Mouse (Mus musculus): ENCODE data around the gene Xirp1.
"Not testable (repeated sequence)": the region's sequence is repeated elsewhere in the genome, so short reads cannot be mapped to it uniquely, and the experiment has no call there.

Xirp1 gene

DNA sequence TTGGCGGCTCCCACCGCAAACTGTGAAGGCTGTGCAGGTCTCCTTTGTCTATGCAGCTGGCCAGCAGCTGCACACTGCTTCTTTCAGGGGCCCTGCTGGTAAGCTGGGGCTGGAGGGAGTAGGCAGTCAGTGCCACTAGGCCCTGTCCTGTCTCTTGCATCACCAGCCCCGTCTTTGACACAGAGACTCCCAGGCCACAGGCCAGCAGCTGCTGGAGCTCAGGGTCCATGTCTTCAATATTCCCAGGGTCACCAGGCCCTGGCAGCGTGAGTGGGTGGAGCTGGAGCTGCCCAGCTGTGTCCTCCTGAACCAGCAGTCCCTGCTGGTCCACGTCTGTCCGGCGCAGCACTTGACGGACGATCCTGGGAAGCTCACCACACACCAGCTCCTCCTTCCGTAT is 6.4 kb downstream of the Xirp1 start:
- DNase-seq: no peak

DNA sequence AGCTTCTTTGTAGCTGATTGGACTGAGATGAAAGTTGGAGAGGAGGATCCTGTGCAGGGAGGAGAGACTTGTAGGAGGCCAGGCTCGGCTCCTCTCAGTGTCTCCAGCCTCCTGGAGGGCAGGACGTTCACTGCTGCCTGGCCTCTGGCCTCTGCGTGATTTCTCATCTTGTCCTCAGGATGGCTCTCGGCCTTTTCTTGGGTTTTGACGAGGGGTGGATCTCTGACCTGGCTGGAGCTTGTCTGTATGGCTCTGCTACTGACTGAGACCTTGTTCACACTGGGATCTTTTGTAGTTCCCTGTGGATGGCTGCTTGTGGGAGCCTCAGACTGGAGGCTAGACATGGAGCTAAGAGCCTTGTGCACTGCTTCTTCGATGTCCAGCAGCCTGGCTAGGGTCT is 8.6 kb downstream of the Xirp1 start:
- no peak for DNase-seq

DNA sequence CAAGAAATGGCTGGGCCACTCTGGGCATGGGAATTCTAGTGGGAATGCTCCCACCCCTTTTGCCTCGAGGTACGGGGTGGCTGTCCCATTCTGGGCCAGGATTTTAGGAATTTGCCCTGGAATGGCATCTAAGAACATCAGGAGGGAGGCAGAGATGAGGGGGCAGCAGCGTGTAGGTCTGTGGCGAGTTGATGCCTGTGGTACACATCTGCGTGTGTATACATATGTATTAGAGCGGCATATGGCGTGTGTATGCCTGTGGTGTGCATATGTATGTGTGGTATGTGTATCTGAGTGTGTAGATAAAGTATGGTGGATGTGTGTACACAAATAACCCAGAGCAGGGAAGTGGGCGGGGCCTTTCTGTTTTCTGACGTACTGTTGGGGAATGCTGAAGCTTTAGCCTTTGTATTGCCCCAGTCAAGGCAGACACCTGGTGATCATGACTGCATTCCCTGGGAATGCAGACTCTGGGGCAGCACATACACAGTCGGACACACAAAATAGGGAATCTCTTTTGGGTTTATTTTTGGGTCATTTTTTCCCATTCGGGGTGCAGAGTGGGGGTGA is 10.1 kb downstream of the Xirp1 start:
- DNase-seq: no peak

DNA sequence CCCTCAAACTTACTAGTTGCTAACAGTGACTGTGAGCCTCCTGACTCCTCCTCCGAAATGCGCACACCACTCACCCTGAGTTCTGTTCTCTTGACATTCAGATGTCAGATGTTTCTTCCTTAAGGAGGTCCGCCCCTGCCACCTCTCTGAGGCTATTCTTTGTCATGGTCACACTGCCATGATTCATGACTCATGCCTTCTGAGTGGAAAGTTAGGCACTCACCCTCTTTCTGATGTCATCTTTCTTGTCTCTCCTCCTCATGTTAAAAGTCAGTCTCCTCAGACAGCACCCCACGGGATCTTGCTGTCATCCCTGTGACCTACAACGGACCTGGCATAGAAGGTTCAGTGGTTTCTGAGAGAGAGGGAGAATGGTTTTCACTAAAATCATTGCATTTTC is 10.6 kb downstream of the Xirp1 start:
- no peak for DNase-seq

DNA sequence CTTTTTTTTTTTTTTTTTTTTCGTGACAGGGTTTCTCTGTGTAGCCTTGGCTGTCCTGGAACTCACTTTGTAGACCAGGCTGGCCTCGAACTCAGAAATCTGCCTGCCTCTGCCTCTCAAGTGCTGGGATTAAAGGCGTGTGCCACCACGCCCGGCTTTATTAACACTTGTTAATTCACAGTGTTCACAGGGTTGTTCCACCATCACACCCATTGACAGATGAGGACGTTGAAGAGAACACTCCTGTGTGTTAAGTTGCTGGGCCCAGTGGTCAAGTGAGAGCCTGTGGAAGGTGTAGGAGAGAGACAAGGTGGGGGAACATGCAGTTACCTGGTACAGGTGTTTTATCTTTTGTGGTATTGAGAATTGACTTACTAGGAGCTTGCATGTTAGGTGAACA is 11.2 kb downstream of the Xirp1 start:
- DNase-seq: not testable (repeated sequence)

DNA sequence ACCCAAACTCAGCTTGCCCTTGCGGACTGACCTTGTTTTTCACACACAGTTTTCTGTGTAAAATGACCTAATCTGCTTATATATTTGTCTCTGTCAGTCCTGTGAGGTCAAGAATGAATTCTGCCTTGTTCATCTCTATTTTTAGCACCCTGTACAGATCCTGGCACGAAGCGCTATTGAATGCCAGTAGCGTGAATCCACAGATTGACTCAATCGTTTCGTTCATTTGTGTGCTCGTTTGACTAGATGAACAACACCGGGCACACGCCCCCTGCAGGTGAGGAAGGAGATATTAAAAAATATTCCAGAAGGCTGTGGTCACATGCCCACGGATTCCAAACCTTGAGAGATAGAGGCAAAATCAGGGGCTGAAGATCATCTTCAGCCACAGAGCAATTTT is 11.9 kb downstream of the Xirp1 start:
- DNase-seq: peak; percentile 90

DNA sequence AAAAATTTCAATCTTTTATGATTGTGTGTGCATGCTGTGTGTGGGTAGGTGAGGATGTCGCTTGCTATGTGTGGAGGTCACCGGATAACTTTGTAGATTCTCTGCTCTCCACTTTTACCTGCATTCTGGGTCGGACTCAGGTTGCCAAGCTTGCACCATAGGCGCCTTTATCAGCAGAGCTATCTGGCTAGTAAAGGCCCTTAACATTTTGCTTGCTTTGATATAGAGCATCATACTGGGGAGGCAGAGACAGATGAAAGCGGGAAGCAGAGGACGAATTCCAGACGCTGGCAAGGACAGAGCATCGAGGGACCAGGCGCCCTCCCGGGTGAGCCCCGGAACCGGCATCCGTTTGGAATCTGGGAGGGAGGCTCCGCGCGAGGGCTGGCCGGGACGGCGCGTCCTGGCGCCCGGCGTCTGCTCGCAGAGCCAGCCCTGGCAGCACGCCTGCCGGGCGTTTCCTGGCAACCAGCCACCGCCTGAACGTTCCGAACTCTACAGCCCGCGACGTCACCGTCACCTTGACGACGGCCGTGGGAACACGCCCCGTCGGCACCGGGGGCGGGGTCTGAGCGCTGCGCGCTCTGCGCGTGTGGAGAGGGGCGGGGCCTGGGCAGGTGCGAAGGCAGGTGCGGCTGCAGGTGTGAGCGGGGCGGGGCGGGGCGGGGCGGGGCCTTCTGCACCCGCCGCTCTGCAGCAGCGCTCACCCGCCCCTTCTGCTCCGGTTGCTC is 12.5 kb downstream of the Xirp1 start:
- peak; percentile 99 for DNase-seq

DNA sequence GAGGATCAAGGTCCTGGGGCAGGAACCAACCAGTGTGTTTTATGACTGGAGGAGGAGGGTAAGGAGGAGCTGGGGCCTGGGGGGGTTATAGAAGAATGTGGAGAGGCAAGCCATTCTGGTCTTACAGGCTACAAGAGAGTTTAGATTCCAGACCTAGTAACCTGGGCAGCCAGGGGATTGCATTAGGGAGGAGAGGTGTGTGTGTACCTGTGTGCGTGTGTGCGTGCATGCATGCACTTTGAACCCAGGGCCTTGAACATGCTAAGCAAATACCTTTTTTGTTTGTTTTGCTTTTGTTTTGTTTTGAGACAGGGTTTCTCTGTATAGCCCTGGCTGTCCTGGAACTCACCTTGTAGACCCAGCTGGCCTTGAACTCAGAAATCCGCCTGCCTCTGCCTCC is 13.5 kb downstream of the Xirp1 start:
- DNase-seq: no peak

DNA sequence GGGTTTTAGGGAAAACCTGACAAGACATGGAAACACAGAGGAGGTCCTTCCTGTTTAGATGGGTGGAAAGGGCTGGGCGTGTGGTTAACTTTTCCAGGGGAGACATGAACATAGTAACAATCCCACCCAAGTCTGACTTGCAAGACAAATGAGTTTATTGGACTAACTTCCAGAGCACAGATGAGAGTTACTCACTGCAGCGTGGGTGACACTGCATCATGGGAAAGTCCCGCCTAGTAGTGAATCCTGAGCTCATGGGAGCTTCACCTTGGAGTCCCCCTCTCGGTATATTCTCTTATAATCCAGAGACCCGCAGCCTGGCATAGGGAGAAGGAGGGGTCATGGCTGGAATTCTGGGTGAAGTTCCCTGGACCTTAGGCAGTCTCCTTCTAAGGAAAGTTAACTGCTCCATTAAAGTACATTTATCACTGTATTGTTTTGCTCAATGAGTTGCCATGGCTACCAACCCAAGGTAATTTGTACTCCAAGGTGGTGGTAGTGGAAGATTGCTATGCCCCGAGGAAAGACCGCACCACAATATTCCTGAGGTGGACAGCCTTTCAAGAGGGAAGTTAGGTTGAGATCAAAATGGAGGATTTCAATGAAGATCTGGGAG is 14.1 kb downstream of the Xirp1 start:
- DNase-seq: peak; percentile 29

DNA sequence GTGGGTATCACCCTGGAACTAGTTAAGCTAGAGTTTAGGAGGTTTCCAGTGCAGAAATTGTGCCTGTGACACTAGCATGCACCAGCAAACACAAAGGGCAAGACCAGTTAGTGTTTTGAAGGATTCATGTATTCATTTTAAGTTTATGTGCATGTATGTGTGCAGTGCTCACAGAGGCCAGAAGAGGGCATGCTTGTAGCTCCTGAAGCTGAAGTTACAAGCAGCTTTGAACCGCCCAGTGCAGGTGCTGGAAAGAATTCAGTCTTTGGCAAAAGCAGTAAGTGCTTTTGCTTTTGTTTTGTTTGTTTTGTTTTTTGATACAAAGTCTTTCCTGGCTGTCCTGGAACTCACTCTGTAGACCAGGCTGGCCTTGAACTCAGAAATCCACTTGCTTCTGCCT is 15.6 kb downstream of the Xirp1 start:
- DNase-seq: no peak

DNA sequence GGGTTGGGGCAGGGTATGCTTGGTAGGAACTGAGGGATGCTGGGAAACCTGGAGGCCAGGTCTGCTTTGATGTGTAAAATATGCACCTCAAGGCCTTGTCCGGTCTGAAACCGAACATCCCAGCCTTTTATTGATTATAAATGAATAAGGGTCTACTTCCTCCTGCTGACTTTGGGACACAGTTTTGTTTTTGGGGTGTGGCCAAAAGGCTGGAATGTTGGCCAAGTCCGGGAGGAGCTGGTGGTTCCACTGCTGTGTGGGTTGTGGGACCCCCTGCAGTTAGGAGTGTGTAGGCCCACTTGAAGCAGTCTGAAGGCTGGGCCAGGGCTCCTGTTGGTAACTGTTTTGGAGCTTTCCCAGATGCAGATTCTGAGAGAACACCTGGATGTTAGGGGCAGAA is 17.5 kb downstream of the Xirp1 start:
- DNase-seq: no peak

DNA sequence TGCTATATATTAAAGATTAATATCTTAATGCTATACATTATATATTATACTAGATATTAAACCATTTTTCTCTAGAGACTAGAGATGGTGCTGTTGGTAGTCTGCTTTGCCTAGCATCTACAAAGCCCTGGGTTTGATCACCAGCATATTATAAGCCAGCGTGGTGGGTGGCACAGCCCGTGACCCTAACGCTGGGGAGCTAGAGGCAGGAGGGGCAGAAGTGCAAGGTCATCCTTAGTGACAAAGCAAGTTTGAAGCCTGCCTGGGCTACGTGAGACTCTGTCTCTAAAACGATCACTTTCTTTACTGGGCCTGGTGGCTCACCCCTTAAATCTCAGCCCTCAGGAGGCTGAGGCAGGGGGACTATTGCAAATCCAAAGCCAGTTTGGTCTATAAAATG is 20.5 kb downstream of the Xirp1 start:
- no peak for DNase-seq

DNA sequence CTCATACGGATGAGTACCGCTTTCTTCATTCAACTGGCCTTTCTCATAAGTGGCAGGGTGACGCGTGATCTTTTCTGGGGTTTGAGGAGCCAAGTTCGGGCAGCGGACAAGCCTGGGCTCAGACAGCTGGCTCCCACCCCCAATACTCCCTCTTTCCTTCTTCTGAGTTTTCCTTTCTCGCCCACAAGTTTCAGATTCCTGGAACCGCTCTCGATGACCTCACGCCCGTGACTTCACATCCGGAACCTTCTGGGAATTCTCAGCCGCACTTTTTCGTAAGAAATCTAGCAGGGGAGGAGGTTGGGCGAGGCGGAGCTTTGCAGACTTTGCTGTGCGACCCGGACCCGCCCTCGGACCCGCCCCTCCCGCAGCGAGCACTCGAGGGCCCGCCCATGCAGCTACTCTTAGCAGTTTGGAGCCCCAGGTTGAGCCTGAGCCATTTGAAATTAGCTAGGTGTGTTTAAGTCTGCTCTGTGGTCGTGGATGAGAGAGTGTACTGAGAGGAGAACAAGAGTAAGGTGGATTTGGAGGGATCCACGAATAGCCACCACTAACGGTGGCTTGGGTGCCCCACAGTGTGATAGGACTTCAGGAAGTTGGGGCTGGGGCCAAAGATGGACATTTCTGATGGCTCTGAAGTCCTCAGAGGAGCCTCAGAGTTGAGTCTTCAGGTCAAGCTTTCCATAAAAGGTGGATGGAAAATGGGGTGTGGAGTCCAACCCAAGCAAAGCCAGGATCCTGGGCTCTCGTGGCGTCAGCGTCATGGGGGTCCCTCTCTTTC is 21.3 kb downstream of the Xirp1 start:
- DNase-seq: peak; percentile 98

DNA sequence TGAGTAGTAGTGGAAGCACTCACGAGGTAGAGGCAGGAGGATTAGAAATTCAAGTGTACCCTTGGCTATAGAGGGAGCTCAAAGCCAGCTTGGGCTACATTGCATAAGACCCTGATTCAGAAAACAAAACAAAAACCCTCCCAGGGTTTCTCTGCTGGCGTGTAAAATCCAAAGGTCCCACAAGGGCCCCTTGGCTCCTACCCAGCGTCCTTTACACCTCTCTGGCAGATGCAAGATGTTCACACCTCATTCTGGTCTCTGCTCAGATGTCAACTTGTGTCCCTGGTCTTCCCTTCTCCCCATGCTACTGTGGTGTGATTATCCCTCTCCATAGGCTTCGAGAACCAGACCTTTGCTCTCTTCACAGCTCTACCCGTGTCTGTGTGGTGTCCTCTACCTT is 22.6 kb downstream of the Xirp1 start:
- no peak for DNase-seq

DNA sequence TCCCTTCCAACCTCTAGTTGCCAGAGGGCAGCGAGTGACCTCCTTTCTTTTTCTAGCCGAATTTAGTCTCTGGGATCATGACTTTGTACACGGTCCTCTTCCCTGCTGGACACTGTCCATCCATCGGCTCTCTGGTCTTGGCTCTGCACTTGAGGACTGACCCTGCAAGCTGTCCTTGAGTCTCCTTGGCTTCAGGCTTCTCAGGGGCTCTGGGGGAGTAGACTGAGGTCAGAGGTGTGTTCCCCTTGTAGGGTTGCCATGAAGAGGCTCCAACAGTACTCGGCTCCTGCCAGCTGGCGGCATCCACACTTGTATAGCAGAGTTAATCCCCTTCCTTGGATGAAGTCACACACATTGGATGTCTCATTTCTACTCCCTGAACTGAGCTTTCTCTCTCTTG is 23.8 kb downstream of the Xirp1 start:
- DNase-seq: no peak

DNA sequence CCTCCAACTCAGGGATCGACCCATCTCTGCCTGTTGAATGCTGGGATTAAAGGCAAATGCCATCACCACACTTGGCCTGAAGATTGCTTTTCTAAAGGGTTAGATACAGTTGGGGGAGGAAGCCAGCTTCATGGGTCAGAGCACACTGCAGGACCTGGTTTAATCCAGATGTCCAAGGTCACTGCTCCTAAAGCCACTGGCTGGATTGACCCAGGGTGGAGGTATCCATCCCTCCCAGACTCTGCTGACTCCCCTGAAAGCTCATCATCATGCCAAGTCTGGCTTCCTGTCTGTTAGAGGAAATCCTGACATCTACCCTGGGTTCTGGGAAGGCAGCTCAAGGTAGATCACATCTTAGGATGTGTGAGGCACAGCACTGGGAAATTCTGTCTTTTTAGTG is 24.6 kb downstream of the Xirp1 start:
- DNase-seq: no peak

DNA sequence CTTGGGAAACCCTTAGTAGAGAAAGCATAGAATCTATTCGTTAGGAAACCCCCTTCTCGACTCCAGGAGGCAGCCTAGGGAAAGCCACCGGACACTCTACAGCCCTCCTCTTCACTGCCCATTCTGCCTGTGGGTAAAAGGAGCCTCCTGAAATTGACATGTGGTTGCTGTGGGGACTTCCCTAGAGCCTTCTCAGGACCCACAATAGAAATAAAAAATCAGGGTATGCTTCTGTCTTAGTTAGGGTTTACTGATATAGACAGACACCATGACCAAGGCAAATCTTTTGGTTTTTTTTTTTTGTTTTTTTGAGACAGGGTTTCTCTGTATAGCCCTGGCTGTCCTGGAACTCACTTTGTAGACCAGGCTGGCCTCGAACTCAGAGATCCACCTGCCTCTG is 27.3 kb downstream of the Xirp1 start:
- DNase-seq: no peak

DNA sequence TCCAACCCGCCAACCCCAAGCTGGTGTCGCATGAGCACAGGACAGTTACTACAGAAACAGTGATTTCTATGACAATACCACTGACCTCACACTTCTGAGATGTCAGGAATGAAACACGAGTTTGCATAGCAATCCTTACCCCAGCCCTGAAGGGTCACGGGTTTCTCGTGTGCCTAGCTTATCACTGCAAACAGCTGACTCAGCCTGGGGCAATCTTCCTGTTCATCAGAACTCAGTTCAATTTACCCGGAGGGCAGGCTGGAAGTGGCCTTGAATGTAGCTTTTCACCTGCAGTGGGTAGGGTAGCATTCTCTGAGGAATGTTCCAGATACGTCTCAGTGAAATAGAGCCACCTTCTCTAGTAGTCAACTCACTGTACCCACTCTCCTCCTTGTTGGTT is 29.2 kb downstream of the Xirp1 start:
- DNase-seq: no peak

DNA sequence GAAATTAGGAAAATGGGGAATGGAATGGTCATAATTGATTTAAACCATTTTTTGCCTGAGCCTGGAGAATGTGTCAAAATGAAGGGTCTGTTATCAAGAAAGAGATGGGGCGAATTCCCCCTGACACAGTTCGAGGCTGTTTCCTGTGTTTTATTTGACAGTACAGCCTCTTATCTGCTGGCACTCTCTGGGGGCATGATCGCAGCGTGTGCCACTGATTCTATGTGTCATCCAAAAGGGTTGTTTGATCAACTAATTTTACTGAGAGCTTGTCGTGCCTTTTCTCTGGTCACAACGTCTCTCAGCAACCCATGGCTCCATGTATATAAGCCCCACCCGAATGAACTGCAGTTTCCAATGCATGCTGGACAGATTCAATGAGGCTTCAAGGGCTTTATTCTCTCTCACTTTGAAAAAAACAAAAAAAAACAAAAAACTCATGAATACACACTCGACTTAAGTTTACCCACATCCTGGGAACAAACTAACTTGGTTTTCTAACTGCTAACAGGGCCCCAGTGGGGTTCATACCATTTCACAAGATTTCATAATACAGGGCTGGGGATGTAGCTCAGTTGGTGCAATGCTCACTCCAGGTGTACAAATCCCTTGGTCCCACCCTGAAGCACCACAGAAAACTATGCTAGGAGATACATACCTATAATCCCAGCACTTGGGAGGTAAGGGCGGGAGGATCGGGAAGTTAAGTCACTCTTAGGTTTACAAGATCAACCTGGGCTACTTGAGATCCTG is 30.1 kb downstream of the Xirp1 start:
- no peak for DNase-seq

DNA sequence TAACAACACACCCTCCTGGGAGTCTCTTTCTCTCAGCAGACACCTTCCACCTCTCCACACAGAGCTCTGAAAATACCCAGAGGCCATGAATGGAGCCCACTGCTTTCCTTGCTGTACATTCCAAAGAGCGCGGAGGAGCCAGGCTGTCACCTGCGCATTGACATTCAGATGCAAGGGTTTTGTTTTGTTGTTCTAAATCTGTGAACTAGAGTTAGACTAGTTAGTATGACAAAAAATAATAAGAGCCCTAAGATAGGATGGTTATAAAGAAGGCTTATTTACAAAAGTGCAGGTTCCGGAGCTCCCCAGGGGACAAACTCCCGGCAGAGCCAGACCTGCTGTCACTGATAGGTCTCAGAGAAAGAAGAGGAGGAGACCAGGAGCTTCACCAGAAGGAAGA is 32.1 kb downstream of the Xirp1 start:
- no peak for DNase-seq

DNA sequence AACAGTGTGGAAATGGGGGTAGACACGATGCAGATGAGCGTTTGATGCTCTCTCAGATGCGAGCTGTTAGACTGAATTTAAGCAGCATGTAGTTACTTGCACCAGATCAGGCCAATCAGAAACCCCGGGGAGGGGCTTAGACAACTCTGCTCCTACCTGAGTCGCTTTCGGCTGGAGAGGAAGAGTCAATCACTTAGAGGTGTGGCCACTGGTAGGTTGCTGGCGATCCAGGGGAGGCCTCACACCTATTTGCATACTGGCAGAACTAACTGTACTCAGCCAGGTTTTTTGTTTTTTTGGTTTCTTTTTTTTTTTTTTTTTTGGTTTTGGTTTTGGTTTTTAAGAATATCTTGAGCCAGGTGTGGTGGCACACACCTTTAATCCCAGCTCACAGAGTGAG is 35.1 kb downstream of the Xirp1 start:
- DNase-seq: no peak

DNA sequence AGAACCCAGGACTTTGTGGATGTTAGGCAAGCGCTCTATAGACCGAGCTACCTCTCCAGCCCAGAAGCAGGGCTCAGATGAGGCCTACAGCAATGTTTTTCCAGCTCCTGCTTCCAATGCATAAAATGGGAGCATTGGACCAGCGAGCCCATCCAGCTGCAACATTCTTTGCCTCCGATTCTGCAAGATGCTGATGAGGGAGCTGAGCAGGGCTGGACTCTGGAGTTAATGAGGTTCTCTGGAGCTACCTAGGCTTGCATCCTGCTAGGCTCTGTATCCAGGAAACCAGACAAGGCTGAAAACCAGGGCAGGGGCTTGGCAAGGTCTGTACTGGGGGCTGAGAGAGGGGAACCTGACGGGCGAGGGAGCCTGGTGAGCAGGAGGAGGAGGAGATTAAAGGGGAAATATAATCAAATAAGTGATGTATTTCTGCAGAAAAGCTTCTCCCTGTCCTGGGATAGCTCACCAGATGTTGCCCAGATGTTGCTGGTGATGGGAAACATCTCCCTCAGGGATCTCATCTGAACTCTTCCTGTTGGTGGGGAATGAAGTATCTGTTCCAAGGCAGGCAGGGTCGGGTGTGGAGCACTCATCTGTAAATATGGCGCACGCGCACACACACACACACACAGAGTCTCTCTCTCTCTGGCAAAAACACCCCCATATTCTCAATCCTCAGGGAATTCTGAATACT is 37.4 kb downstream of the Xirp1 start:
- DNase-seq: no peak

Data from lung, postnatal 36 days (tissue).